Mouse (Mus musculus): ENCODE results near the gene Smarcc2. TPM values are rescaled to one million over a fixed set of nuclear protein-coding genes. Genes with fewer than 3 reads are reported as not detected.

The Smarcc2 gene
- total RNA-seq (2021), result 10 to 100 TPM; 39.2 to 46.4 TPM
- long read RNA-seq, experiment 1, full-length matches to known transcripts, result 4 of 15 reads
- long read RNA-seq, experiment 1, partial matches to known transcripts, result 4 of 15 reads
- long read RNA-seq, experiment 1, other reads (novel, unspliced or antisense), result 7 of 15 reads
- long read RNA-seq, experiment 2, full-length matches to known transcripts, result 7 of 21 reads
- long read RNA-seq, experiment 2, partial matches to known transcripts, result 13 of 21 reads
- long read RNA-seq, experiment 2, other reads (novel, unspliced or antisense), result 1 of 21 reads

DNA sequence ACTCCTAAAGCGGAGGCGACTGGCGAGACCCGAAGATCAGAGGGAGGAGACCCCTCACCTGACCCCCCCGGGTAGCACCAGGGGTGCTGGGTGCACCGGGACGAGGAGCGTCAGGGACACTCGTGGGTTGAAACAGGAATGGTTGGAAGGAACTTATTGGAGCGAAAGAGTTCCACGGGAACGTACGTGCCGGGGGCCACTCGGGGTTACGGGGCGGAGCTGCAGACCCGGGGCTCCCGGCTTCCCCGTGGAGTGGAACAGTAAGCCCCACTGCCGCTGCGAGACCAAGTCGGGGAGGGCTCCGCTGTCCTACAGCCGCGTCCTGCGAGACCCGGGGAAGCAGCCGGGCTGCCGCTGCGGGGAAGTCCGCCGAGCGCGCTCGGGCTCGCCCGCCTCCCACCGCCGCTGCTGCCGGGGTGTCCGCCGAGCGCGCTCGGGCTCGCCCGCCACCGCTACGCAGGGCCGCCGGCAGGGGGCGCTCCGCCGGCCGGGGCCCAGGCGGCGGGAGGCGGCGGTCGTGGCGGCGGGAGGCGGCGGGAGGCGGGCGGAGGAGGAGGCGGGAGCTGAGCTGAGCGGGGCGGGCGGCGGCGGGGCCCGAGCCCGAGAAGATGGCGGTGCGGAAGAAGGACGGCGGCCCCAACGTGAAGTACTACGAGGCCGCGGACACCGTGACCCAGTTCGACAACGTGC lies at the start of gene Smarcc2:
Gene Smarcc2 (plus strand): TSS at position 530 of the 690 bp plus-strand sequence.
- intact Hi-C loops (cut with DNase I), result loop anchor here (2.0 to 5.0 kb wide), 2 partner anchors 33 to 76 kb away; partner anchors contain the start of gene Myl6
- peak; percentile 78 to 84 for DNase-seq

DNA sequence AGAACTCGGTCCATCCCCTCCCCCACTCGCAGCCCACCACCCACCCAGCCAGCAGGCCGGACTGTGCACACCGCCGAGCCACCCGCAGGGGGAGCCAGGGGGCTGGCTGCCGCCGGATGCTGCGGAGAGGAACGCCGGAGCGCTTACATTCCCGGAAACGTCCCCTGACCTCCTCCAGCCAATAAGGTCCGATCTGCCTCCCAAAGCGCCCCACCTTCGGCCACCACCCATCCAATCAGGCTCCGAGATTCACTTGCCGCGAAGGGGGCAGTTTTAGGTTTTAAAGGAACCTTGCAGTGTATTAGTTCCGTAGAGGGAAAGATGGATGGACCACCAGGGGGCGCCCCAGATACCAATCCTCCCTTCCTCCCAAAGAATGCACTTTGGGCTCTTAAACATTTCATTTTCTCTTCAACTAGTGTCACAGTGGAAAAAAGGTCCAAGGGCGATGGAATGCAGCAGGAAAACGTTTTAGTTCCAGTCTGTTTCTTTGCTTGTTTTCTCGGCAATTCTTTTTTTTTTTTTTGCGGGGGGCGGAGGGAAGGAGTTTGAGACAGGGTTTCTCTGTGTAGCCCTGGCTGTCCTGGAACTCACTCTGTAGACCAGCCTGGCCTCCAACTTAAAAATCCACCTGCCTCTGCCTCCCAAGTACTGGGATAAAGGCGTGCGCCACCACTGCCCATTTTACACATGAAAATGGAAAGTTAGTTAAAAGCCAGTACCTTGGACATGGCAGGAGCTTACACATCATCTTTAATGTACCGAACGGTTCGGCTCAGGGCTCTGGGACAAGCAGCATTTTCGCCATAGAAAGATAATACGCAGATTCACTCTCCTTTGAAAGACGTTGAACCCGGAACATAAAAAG lies 49.1 kb upstream of the Smarcc2 start:
- DNase-seq, result peak; percentile 95 to 96
- intact Hi-C loops (cut with DNase I), result loop anchor here (2.0 to 5.0 kb wide), 2 partner anchors 47 to 132 kb away; no protein-coding TSS in a partner anchor

DNA sequence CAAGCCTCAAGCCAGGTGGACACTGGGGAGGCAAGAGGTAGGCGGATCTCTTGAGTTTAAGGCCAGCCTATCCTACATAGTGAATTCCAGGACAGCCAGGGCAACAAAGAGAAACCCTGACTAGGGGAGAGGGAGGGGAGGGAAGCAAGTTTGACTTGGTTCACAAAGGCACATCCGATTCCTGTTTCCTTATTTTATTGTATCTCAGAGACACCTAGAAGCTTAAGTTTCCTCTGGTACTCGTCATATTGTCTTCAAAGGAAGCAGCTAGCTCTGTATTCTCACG lies 48.5 kb upstream of the Smarcc2 start:
- DNase-seq, result no peak
- intact Hi-C loops (cut with DNase I), result loop anchor here (5.0 kb wide), 1 partner anchor 132 kb away; no protein-coding TSS in a partner anchor

DNA sequence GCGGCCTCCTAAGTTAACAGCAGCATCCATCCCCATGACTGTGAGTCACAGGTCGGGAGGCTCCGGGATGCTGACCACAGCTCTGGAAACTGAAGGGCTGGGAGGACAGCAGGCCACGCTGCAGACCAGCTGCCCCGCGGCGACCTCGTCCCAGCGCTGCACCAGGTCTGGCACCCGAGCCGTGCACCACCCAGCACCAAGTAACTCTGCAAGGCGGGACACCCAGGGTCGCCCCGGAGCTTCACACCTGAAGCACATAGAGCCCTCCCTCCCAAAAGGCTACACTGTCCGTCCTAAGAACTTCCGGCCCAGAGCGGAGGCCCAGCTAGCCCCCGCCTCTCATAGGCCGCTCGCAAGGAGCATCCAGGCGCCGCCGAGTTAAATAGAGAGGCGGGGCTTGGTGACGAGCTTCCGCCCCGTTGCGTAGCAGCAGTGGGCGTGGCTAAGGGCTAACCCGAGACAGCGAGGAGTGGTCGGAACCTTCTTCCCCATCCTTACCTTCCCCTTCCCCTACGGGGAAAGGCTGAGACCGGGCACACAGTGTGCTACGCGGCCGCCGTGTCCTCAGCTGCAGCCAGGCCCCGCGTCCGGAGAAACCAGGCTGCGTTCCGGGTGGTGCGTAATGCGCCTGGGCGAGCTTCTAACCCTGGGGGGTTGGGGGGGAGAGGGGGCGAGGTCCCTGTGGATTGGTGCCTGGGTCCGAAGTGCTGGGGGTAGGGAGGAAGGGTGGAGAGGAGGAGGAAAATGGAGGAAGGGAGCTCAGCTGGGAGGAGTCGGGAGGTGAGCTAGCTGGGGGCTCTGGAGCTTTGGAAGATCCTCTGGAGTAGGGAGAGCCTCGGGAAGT lies 47.6 kb upstream of the Smarcc2 start, which contains the start of the genes Nabp2 and Rnf41:
Gene Nabp2 (minus strand): TSS at position 282 of the 844 bp plus-strand sequence.
Gene Rnf41 (plus strand): TSS at position 447 of the 844 bp plus-strand sequence.
- intact Hi-C loops (cut with DNase I), result loop anchor here (5.0 kb wide), 1 partner anchor 131 kb away; no protein-coding TSS in a partner anchor
- DNase-seq, result peak; percentile 93 to 95

DNA sequence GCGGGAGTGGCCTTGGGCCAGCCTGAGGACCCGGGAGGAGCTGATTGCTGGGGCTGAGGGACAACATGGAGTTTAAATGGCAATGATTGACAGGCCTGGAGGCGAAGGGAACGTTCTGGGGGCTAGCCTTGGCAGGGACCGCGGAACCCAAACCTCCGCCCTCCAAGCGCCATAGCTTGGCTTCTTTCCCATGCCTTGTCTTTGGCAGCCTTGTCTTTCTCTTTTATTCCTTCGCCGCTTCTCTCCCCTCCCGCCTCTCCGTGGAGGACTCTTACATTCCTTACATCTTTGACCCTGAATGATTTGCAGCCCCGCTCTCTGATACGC lies 47.0 kb upstream of the Smarcc2 start:
- no peak for DNase-seq
- intact Hi-C loops (cut with DNase I), result loop anchor here (5.0 kb wide), 1 partner anchor 130 kb away; no protein-coding TSS in a partner anchor

- intact Hi-C loops (cut with DNase I), result loop anchor here (5.0 kb wide), 1 partner anchor 130 kb away; no protein-coding TSS in a partner anchor
- no peak for DNase-seq
Measured at GRCm38 (mm10) chr10:128412558-128412957, 46.5 kb upstream of the Smarcc2 start.

GRCm38 (mm10) chr10:128413076-128413475 lies 46.0 kb upstream of the Smarcc2 start:
- no peak for DNase-seq
- intact Hi-C loops (cut with DNase I), result loop anchor here (5.0 kb wide), 1 partner anchor 129 kb away; no protein-coding TSS in a partner anchor

DNA sequence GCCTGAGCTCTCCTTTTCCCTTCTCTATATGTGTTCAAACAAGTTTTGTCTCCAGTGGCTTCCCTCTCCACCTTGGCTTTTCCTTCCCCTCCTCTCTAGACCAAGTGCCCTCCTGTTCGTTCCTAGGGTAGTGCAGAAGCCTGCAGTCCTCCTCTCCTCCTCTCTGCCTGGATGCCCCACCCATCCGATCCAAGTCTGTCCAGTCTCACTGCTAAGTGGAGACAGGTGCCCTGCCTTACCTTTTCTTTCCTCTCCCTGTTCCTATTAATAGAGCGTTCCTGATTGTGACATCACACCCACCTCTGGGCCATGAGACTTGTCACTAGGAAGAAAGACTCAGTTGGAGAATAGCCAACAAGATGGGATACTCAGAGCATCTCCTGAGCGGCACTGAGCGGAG lies 44.2 kb upstream of the Smarcc2 start:
- intact Hi-C loops (cut with DNase I), result loop anchor here (5.0 kb wide), 1 partner anchor 127 kb away; no protein-coding TSS in a partner anchor

DNA sequence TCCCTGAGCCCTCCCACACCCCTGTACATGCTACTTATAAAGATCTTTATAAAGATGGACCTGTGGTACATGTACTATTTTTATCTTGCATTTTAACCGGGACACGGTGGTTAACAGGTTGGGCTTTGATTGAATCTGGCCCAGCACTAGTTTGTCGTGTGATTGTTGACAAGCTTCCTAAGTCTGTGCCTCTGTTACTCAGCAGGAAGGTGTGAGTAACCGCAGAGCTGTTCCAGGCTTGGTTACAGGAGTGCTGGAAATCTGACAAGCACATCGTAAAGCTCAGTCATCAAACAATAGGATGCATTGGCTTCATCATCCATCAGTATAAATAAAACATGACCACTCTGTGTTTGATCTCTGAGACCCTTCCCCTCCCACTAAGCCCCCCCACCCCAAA lies 36.6 kb upstream of the Smarcc2 start:
- intact Hi-C loops (cut with DNase I), result no loop called here

More for the DNA sequence above, 44.2 kb upstream of the Smarcc2 start:
- DNase-seq, result no peak

DNA sequence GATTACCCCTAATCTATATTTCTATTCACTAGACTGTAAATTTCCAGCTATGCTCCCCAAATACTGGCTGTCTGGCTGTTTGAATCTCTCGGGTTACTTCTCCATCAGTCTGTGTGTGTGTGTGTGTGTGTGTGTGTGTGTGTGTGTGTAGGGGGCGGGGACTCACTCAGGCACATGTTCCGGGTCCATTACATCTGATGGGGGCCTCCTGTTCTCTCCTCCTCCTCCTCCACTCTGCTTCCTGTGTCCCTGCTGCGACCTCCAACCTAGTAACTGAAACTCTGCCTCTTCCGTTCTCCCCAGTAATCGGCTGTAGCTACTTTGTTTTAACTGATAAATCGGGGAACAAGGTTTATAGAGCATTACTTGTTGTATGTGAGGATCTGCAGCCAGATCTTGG lies 34.4 kb upstream of the Smarcc2 start:
- no peak for DNase-seq
- intact Hi-C loops (cut with DNase I), result no loop called here

More for the DNA sequence above, 36.6 kb upstream of the Smarcc2 start:
- DNase-seq, result no peak

- DNase-seq, result no peak
- intact Hi-C loops (cut with DNase I), result no loop called here
Measured at GRCm38 (mm10) chr10:128425260-128425659, 33.8 kb upstream of the Smarcc2 start.

DNA sequence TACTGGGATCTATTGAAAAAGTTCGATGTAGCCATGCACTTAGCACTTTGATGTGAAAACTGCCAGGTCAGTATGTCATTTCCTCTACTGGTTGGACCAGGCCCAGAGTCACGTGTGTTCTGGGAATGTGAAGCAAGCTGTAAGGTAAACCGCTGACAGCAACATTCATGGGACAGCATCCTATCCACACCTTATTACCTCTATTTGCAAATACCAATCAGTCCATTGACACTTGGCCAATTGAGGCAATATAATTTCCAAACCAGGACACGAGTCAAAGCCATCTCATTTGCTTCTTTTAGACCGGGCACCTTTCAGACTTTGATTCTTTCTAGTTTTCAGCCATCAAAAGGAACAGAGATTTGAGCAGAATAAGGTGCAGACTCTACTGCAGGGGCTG lies 30.0 kb upstream of the Smarcc2 start:
- intact Hi-C loops (cut with DNase I), result no loop called here
- DNase-seq, result no peak

GRCm38 (mm10) chr10:128429454-128429853 lies 29.6 kb upstream of the Smarcc2 start:
- intact Hi-C loops (cut with DNase I), result no loop called here
- no peak for DNase-seq

- intact Hi-C loops (cut with DNase I), result no loop called here
- no peak for DNase-seq
Measured at GRCm38 (mm10) chr10:128433417-128433816, 25.6 kb upstream of the Smarcc2 start.

GRCm38 (mm10) chr10:128434681-128435080 lies 24.4 kb upstream of the Smarcc2 start:
- intact Hi-C loops (cut with DNase I), result no loop called here
- DNase-seq, result no peak

DNA sequence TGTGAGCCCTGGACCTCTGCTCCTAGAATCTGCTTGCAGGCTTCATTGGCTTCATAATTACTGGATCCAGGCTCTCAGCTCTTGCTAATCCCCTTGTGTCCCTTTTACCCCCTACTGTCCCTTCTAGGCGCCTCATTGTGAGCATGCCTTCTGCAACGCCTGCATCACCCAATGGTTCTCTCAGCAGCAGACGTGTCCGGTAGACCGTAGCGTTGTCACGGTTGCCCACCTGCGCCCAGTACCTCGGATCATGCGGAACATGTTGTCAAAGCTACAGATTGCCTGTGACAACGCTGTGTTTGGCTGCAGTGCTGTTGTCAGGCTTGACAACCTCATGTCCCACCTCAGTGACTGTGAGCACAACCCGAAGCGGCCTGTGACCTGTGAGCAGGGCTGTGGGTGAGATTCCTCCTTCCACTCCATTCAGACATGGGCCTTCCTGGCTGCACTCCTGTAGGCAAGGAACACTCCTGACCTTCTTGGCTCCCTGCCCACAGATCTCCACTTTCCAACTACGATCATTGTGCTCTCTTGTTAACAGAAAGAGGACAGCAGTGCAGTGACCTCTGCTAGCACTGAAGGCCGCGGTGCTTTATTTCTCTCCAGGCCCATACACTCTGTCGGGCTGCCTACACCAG lies 23.7 kb upstream of the Smarcc2 start:
- intact Hi-C loops (cut with DNase I), result no loop called here
- DNase-seq, result peak in 1 of 2 experiments; percentile 43

- intact Hi-C loops (cut with DNase I), result no loop called here
- DNase-seq, result no peak
Measured at GRCm38 (mm10) chr10:128435873-128436272, 23.2 kb upstream of the Smarcc2 start.

DNA sequence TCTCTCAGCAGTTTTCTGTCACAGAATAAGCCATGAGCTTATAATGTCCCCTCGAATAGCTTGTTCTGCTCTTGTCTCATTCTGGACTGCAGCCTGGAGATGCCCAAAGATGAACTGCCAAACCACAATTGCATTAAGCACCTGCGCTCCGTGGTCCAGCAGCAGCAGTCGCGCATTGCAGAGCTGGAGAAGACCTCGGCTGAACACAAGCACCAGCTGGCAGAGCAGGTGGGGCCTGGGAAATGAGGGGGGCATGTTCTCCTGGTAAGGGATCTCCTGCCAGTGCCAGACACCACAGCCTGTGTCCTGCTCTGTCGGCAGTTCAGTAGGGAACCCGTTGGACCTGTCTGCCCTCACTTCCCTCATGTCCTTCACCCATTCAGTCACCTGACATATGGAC lies 22.7 kb upstream of the Smarcc2 start:
- DNase-seq, result no peak
- intact Hi-C loops (cut with DNase I), result no loop called here

DNA sequence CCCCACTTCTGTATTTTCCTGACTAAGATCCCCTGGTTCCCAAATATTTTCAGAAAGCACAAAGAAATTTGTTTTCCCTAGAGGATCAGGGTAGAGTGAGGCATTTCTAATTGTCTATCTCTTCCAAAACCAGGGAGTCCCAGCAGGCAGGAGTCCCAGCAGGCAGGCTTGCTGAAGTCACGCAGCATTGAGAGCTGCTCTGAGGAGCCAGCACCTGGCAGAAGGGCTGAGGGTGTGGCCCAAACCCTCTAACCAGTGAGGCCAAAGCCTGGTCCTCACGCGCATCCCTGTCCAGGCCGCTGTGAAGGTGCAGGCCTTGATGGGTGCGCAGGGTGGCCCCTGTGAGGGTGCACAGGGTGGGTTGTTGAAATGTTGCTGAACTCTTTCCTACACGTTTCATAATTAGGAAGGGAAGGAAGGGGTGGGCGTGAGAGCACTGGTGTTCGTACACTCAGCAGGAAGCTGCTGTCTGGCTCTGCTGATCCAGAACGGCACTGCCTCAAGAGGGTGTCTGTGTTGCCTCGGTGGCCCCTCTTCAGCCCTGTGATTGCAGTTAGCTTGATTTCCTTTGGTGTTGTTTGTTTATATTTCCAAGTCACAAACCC lies 20.3 kb upstream of the Smarcc2 start:
- intact Hi-C loops (cut with DNase I), result no loop called here
- no peak for DNase-seq

Data from gastrocnemius, postnatal 36 days (tissue).